Mouse (Mus musculus) spleen, adult 2 months (tissue): ENCODE measurements around the gene Yars.

Source experiments
- CTCF ChIP-seq: fragments of 200-500 bp; IDR thresholded peaks from 2 replicates; pipeline ENCODE4 v1.5.1; 2011; ENCODE audit warnings: mild to moderate bottlenecking, inconsistent platforms; ENCODE audit not compliant: insufficient read depth, insufficient read length, insufficient replicate concordance; ENCODE audit errors: extremely low read depth
- POLR2A ChIP-seq: fragments of 200-500 bp; IDR thresholded peaks from 2 replicates; pipeline ENCODE4 v1.6.1; 2011; ENCODE audit warnings: low read depth, low read length, inconsistent platforms

DNA sequence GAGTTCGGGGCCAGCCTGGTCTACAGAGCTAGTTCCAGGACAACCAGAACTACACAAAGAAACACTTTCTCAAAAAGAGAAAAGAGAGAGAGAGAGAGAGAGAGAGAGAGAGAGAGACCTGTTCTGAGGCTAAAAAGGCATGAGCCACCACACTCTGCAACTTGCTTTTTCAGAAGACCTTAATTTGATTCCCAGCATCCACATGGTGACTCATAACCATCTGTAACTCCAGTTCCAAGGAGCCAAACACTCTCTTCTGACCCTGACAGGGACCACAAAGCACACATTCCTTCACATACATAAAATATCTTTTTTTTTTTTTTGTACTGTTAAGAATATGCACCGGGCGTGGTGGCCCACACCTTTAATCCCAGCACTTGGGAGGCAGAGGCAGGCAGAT lies 65.0 kb downstream of the Yars start:
- TF ChIP-seq CTCF (no peak), POLR2A (no peak)
